Mouse (Mus musculus): ENCODE results near the gene Stx8. TPM values are rescaled to one million over a fixed set of nuclear protein-coding genes. Genes with fewer than 3 reads are reported as not detected.

Stx8 gene
- polyA plus RNA-seq, 1 experiment from 2014 or later: 59.2 TPM

DNA sequence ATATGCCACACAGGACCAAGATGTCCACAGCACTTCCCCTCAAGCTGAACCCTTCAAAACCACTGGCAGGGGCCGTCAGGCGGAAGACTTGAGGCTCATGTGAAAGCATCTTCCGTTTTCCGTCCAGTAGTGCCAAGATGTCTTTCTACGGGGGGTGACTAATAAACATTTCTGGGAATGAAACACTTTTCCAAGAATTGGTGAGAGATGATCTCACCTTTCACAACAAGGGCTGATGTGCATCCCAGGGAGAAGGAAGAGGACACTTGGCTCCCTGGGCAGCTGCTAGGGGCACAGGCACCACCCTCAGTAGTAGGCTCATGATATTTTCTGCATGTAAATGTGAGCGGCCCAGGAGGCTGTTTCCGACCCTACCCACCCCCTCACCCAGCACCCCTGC, 256.2 kb downstream of the Stx8 start:
- no peak overlapping the region for H3K4me2 ChIP-seq
- 0 out of 2 replicates have a peak, but pooled peaks cover 2% of the 10 kb centered on the region for H3K27me3 ChIP-seq (ENCODE audit: control insufficient read depth, insufficient read depth, low read length)
- H3K36me3 ChIP-seq (ENCODE audit: control insufficient read depth, insufficient read depth, low read length): no peaks in the 10 kb centered on the region
- H3K4me1 ChIP-seq (ENCODE audit: control insufficient read depth, insufficient read depth, low read length): peaks cover 4% of the 10 kb centered on the region
- WGBS (ENCODE audit: insufficient replicate concordance): 84% methylated on average over 7 of the region's 7 CpGs
- H3K4me3 ChIP-seq (ENCODE audit: low read depth, low read length): no peak overlapping the region
- H3K9ac ChIP-seq (ENCODE audit: low read depth, low read length): no peak overlapping the region
- no peak overlapping the region for H3K27ac ChIP-seq (ENCODE audit: low read depth, low read length)
- no peak for ATAC-seq (replicated peaks; ENCODE audit: insufficient number of reproducible peaks, low FRiP score, low TSS enrichment)
- H3K9me3 ChIP-seq (replicated peaks; ENCODE audit: control insufficient read depth, low read length): no peaks in the 10 kb centered on the region

- no peaks in the 10 kb centered on the region for H3K9me3 ChIP-seq (replicated peaks; ENCODE audit: control insufficient read depth, low read length)
- H3K4me2 ChIP-seq: no peak overlapping the region
- WGBS (ENCODE audit: insufficient replicate concordance): 39% methylated on average over 13 of the region's 13 CpGs
- no peak for ATAC-seq (replicated peaks; ENCODE audit: insufficient number of reproducible peaks, low FRiP score, low TSS enrichment)
- 0 out of 2 replicates have a peak, but pooled peaks cover 2% of the 10 kb centered on the region for H3K27me3 ChIP-seq (ENCODE audit: control insufficient read depth, insufficient read depth, low read length)
- no peaks in the 10 kb centered on the region for H3K36me3 ChIP-seq (ENCODE audit: control insufficient read depth, insufficient read depth, low read length)
- no peak overlapping the region for H3K27ac ChIP-seq (ENCODE audit: low read depth, low read length)
- H3K9ac ChIP-seq (ENCODE audit: low read depth, low read length): no peak overlapping the region
- no peak overlapping the region for H3K4me3 ChIP-seq (ENCODE audit: low read depth, low read length)
- H3K4me1 ChIP-seq (ENCODE audit: control insufficient read depth, insufficient read depth, low read length): no peaks in the 10 kb centered on the region; the same call in 1 of the 2 replicates
Measured at GRCm38 (mm10) chr11:68223143-68223542, 257.1 kb downstream of the Stx8 start.

- WGBS (ENCODE audit: insufficient replicate concordance): 63% methylated on average over 5 of the region's 5 CpGs
- ATAC-seq (replicated peaks; ENCODE audit: insufficient number of reproducible peaks, low FRiP score, low TSS enrichment): no peak
Measured at GRCm38 (mm10) chr11:68226654-68227057, 260.7 kb downstream of the Stx8 start.

DNA sequence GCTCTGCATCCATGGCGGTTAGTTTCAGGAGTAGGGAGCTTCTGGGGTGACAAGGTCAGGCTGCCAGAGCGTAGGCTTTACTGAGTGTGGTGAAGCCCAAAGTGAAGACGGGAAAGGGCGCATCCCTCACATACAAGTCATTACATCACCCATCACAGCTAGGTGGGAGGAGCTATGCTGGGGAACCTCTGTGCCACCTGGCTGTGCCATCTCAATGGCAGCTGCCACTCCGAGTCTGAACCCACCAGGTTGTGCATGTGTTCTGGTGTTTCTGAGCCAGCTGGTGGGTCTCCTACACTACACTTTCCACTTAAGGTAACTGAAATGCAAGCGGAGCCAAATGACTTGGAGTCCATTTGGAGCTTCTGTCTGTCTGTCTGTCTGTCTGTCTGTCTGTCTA, 261.8 kb downstream of the Stx8 start:
- no peaks in the 10 kb centered on the region for H3K4me1 ChIP-seq (ENCODE audit: control insufficient read depth, insufficient read depth, low read length)
- no peaks in the 10 kb centered on the region for H3K9me3 ChIP-seq (replicated peaks; ENCODE audit: control insufficient read depth, low read length)
- no peak overlapping the region for H3K4me3 ChIP-seq (ENCODE audit: low read depth, low read length)
- H3K9ac ChIP-seq (ENCODE audit: low read depth, low read length): no peak overlapping the region
- 0 out of 2 replicates have a peak, but pooled peaks cover 2% of the 10 kb centered on the region for H3K27me3 ChIP-seq (ENCODE audit: control insufficient read depth, insufficient read depth, low read length)
- no peaks in the 10 kb centered on the region for H3K36me3 ChIP-seq (ENCODE audit: control insufficient read depth, insufficient read depth, low read length)
- 87% methylated on average over 6 of the region's 6 CpGs for WGBS (ENCODE audit: insufficient replicate concordance)
- no peak overlapping the region for H3K27ac ChIP-seq (ENCODE audit: low read depth, low read length)
- H3K4me2 ChIP-seq: no peak overlapping the region
- no peak for ATAC-seq (replicated peaks; ENCODE audit: insufficient number of reproducible peaks, low FRiP score, low TSS enrichment)

More at GRCm38 (mm10) chr11:68226654-68227057, 260.7 kb downstream of the Stx8 start:
- H3K9me3 ChIP-seq (replicated peaks; ENCODE audit: control insufficient read depth, low read length): no peaks in the 10 kb centered on the region
- H3K27me3 ChIP-seq (ENCODE audit: control insufficient read depth, insufficient read depth, low read length): 0 out of 2 replicates have a peak, but pooled peaks cover 2% of the 10 kb centered on the region
- H3K9ac ChIP-seq (ENCODE audit: low read depth, low read length): no peak overlapping the region
- H3K4me2 ChIP-seq: no peak overlapping the region
- H3K36me3 ChIP-seq (ENCODE audit: control insufficient read depth, insufficient read depth, low read length): no peaks in the 10 kb centered on the region
- H3K4me3 ChIP-seq (ENCODE audit: low read depth, low read length): no peak overlapping the region
- no peaks in the 10 kb centered on the region for H3K4me1 ChIP-seq (ENCODE audit: control insufficient read depth, insufficient read depth, low read length)
- H3K27ac ChIP-seq (ENCODE audit: low read depth, low read length): no peak overlapping the region

DNA sequence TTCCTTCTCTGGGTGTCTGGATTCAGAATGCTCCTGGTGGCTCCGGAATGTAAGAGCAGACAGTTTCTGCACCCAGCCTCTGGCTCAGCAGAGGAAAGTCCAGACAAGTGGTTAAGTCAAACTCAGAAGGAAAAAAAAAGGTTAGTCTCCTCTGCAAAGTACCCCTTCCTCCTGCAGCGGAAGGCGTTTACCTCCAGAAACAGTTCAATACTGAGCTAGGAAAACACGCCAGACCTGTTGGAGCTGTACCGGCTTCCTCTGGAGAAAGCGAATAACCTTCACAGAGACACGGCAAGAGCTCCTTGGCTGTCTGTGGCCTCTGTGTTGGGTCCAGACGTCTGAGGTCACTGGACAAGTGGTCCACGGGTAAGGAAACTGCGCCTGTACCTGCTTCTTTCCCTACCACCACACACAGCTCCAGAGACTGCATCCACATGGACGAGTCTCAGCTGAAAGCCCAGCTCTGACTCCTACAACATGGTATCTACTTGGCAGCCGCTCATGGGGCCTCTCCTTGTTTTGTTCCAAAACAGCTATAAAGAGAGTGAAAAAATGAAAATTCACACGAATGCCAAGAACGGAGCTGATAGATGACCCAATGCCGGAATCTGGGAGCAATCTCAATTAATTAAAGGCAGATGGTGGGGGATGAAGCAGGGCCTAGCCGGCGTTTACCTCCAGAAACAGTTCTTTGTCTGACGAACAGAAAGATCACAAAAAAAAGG, 263.1 kb downstream of the Stx8 start:
- 63% methylated on average over 18 of the region's 18 CpGs for WGBS (ENCODE audit: insufficient replicate concordance)
- no peak overlapping the region for H3K27ac ChIP-seq (ENCODE audit: low read depth, low read length)
- H3K4me2 ChIP-seq: no peak overlapping the region
- ATAC-seq (replicated peaks; ENCODE audit: insufficient number of reproducible peaks, low FRiP score, low TSS enrichment): no peak
- 0 out of 2 replicates have a peak, but pooled peaks cover 3% of the 10 kb centered on the region for H3K27me3 ChIP-seq (ENCODE audit: control insufficient read depth, insufficient read depth, low read length)
- H3K36me3 ChIP-seq (ENCODE audit: control insufficient read depth, insufficient read depth, low read length): no peaks in the 10 kb centered on the region
- H3K9ac ChIP-seq (ENCODE audit: low read depth, low read length): no peak overlapping the region
- H3K9me3 ChIP-seq (replicated peaks; ENCODE audit: control insufficient read depth, low read length): no peaks in the 10 kb centered on the region
- no peak overlapping the region for H3K4me3 ChIP-seq (ENCODE audit: low read depth, low read length)
- H3K4me1 ChIP-seq (ENCODE audit: control insufficient read depth, insufficient read depth, low read length): no peaks in the 10 kb centered on the region

- H3K9me3 ChIP-seq (replicated peaks; ENCODE audit: control insufficient read depth, low read length): no peaks in the 10 kb centered on the region
- H3K27me3 ChIP-seq (ENCODE audit: control insufficient read depth, insufficient read depth, low read length): 0 out of 2 replicates have a peak, but pooled peaks cover 3% of the 10 kb centered on the region
- WGBS (ENCODE audit: insufficient replicate concordance): 88% methylated on average over 5 of the region's 5 CpGs
- H3K27ac ChIP-seq (ENCODE audit: low read depth, low read length): no peak overlapping the region
- H3K9ac ChIP-seq (ENCODE audit: low read depth, low read length): no peak overlapping the region
- H3K4me2 ChIP-seq: no peak overlapping the region
- H3K4me1 ChIP-seq (ENCODE audit: control insufficient read depth, insufficient read depth, low read length): no peaks in the 10 kb centered on the region
- no peaks in the 10 kb centered on the region for H3K36me3 ChIP-seq (ENCODE audit: control insufficient read depth, insufficient read depth, low read length)
- ATAC-seq (replicated peaks; ENCODE audit: insufficient number of reproducible peaks, low FRiP score, low TSS enrichment): no peak
- H3K4me3 ChIP-seq (ENCODE audit: low read depth, low read length): no peak overlapping the region
Measured at GRCm38 (mm10) chr11:68231558-68231957, 265.6 kb downstream of the Stx8 start.

DNA sequence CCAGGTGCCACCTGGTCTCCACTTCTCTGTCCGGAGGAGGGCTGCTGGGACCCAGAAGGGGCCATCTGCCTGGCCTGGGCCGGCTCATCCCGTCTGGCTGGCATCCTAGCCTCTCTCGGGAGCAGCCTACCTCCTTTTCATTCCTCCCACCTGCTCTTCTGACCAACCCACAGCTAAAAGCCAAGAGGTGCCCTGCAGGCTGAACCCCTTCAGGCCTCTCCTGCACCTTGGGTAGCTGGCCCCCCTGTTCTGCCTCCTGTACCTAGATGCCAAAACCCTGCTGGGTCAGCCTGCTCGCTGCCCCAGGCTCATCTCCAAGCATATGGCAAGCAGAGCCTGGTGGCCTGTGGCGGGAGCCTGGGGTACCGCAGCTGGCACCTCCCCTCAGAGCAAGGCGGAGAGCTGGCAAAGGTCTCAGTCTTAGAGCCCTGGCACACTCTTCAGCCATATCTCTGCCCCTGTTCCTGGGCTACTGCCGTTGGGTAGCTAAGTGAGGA, 267.5 kb downstream of the Stx8 start:
- no peaks in the 10 kb centered on the region for H3K4me1 ChIP-seq (ENCODE audit: control insufficient read depth, insufficient read depth, low read length)
- H3K9me3 ChIP-seq (replicated peaks; ENCODE audit: control insufficient read depth, low read length): no peaks in the 10 kb centered on the region
- no peak for ATAC-seq (replicated peaks; ENCODE audit: insufficient number of reproducible peaks, low FRiP score, low TSS enrichment)
- no peak overlapping the region for H3K4me3 ChIP-seq (ENCODE audit: low read depth, low read length)
- 0 out of 2 replicates have a peak, but pooled peaks cover 3% of the 10 kb centered on the region for H3K27me3 ChIP-seq (ENCODE audit: control insufficient read depth, insufficient read depth, low read length)
- H3K27ac ChIP-seq (ENCODE audit: low read depth, low read length): no peak overlapping the region
- H3K36me3 ChIP-seq (ENCODE audit: control insufficient read depth, insufficient read depth, low read length): no peaks in the 10 kb centered on the region
- WGBS (ENCODE audit: insufficient replicate concordance): 81% methylated on average over 9 of the region's 9 CpGs
- H3K9ac ChIP-seq (ENCODE audit: low read depth, low read length): no peak overlapping the region
- no peak overlapping the region for H3K4me2 ChIP-seq

GRCm38 (mm10) chr11:68239756-68240155, 273.8 kb downstream of the Stx8 start:
- no peak overlapping the region for H3K4me2 ChIP-seq
- H3K4me3 ChIP-seq (ENCODE audit: low read depth, low read length): no peak overlapping the region
- ATAC-seq (replicated peaks; ENCODE audit: insufficient number of reproducible peaks, low FRiP score, low TSS enrichment): no peak
- no peak overlapping the region for H3K9ac ChIP-seq (ENCODE audit: low read depth, low read length)
- H3K27me3 ChIP-seq (ENCODE audit: control insufficient read depth, insufficient read depth, low read length): no peaks in the 10 kb centered on the region
- H3K27ac ChIP-seq (ENCODE audit: low read depth, low read length): no peak overlapping the region
- H3K9me3 ChIP-seq (replicated peaks; ENCODE audit: control insufficient read depth, low read length): no peaks in the 10 kb centered on the region
- H3K36me3 ChIP-seq (ENCODE audit: control insufficient read depth, insufficient read depth, low read length): no peaks in the 10 kb centered on the region
- H3K4me1 ChIP-seq (ENCODE audit: control insufficient read depth, insufficient read depth, low read length): peaks cover 5% of the 10 kb centered on the region; the same call in 1 of the 2 replicates
- WGBS (ENCODE audit: insufficient replicate concordance): 37% methylated on average over 5 of the region's 5 CpGs

All from heart, embryonic 11.5 days (tissue).